Mouse (Mus musculus): Measurements from ENCODE around the gene Cpm. TPM values are rescaled to one million over a fixed set of nuclear protein-coding genes. Genes with fewer than 3 reads are reported as not detected.

The Cpm gene
- polyA plus RNA-seq, 1 experiment from 2014 or later = 5.9 TPM

- Histone ChIP-seq H3K9me3 (no peaks in the 10 kb centered on the region), H3K36me3 (replicated peaks) (no peaks in the 10 kb centered on the region), H3K27ac (no peak overlapping the region), H3K27me3 (ENCODE audit: poor library complexity, severe bottlenecking) (peaks cover 3% of the 10 kb centered on the region; the same call in 1 of the 2 replicates), H3K4me1 (peaks cover 8% of the 10 kb centered on the region), H3K4me3 (no peak overlapping the region)
- no peak for DNase-seq (ENCODE audit: extremely low spot score, low spot score)
- 88% methylated on average over 5 of the region's 5 CpGs for WGBS
Measured at GRCm38 (mm10) chr10:117646482-117647157, 17.3 kb downstream of the Cpm start.

- no peaks in the 10 kb centered on the region for H3K9me3 ChIP-seq
- H3K27ac ChIP-seq = no peak overlapping the region
- WGBS = 86% methylated on average over 13 of the region's 13 CpGs
- H3K4me1 ChIP-seq = peaks cover 4% of the 10 kb centered on the region
- H3K4me3 ChIP-seq = no peak overlapping the region
- no peak for DNase-seq (ENCODE audit: extremely low spot score, low spot score)
- no peaks in the 10 kb centered on the region for H3K36me3 ChIP-seq (replicated peaks)
- peaks cover 3% of the 10 kb centered on the region; the same call in 1 of the 2 replicates for H3K27me3 ChIP-seq (ENCODE audit: poor library complexity, severe bottlenecking)
Measured at GRCm38 (mm10) chr10:117647158-117647505, 17.8 kb downstream of the Cpm start.

- WGBS = 84% methylated on average over 2 of the region's 2 CpGs
- Histone ChIP-seq H3K4me3 (no peak overlapping the region), H3K36me3 (replicated peaks) (no peaks in the 10 kb centered on the region), H3K4me1 (peaks cover 4% of the 10 kb centered on the region), H3K9me3 (no peaks in the 10 kb centered on the region), H3K27ac (no peak overlapping the region), H3K27me3 (ENCODE audit: poor library complexity, severe bottlenecking) (peaks cover 3% of the 10 kb centered on the region; the same call in 1 of the 2 replicates)
- no peak for DNase-seq (ENCODE audit: extremely low spot score, low spot score)
Measured at GRCm38 (mm10) chr10:117647964-117648472, 18.7 kb downstream of the Cpm start.

- 84% methylated on average over 3 of the region's 3 CpGs for WGBS
- H3K9me3 ChIP-seq = no peaks in the 10 kb centered on the region
- no peak overlapping the region for H3K4me3 ChIP-seq
- H3K27me3 ChIP-seq (ENCODE audit: poor library complexity, severe bottlenecking) = no peaks in the 10 kb centered on the region
- no peak for DNase-seq (ENCODE audit: extremely low spot score, low spot score)
- no peak overlapping the region for H3K27ac ChIP-seq
- H3K4me1 ChIP-seq = peaks cover 4% of the 10 kb centered on the region
- no peaks in the 10 kb centered on the region for H3K36me3 ChIP-seq (replicated peaks)
Measured at GRCm38 (mm10) chr10:117648643-117649042, 19.3 kb downstream of the Cpm start.

GRCm38 (mm10) chr10:117649292-117650041 is 20.2 kb downstream of the Cpm start:
- Histone ChIP-seq H3K4me1 (peaks cover 4% of the 10 kb centered on the region), H3K36me3 (replicated peaks) (no peaks in the 10 kb centered on the region), H3K27ac (no peak overlapping the region), H3K9me3 (no peaks in the 10 kb centered on the region), H3K27me3 (ENCODE audit: poor library complexity, severe bottlenecking) (no peaks in the 10 kb centered on the region), H3K4me3 (no peak overlapping the region)
- DNase-seq (ENCODE audit: extremely low spot score, low spot score) = no peak
- WGBS = 91% methylated on average over 11 of the region's 11 CpGs

GRCm38 (mm10) chr10:117650042-117650655 is 20.8 kb downstream of the Cpm start:
- no peak for DNase-seq (ENCODE audit: extremely low spot score, low spot score)
- no peaks in the 10 kb centered on the region for H3K27me3 ChIP-seq (ENCODE audit: poor library complexity, severe bottlenecking)
- H3K4me1 ChIP-seq = peaks cover 4% of the 10 kb centered on the region
- H3K27ac ChIP-seq = no peak overlapping the region
- no peaks in the 10 kb centered on the region for H3K36me3 ChIP-seq (replicated peaks)
- H3K9me3 ChIP-seq = no peaks in the 10 kb centered on the region
- WGBS = 90% methylated on average over 12 of the region's 12 CpGs
- no peak overlapping the region for H3K4me3 ChIP-seq

GRCm38 (mm10) chr10:117650725-117651124 is 21.4 kb downstream of the Cpm start:
- peaks cover 4% of the 10 kb centered on the region for H3K4me1 ChIP-seq
- H3K9me3 ChIP-seq = no peaks in the 10 kb centered on the region
- H3K27me3 ChIP-seq (ENCODE audit: poor library complexity, severe bottlenecking) = no peaks in the 10 kb centered on the region
- 93% methylated on average over 7 of the region's 7 CpGs for WGBS
- no peak for DNase-seq (ENCODE audit: extremely low spot score, low spot score)
- H3K27ac ChIP-seq = no peak overlapping the region
- no peak overlapping the region for H3K4me3 ChIP-seq
- no peaks in the 10 kb centered on the region for H3K36me3 ChIP-seq (replicated peaks)

GRCm38 (mm10) chr10:117651587-117652377 is 22.5 kb downstream of the Cpm start:
- H3K4me1 ChIP-seq = peaks cover 4% of the 10 kb centered on the region
- no peaks in the 10 kb centered on the region for H3K36me3 ChIP-seq (replicated peaks)
- H3K4me3 ChIP-seq = no peak overlapping the region
- H3K27me3 ChIP-seq (ENCODE audit: poor library complexity, severe bottlenecking) = no peaks in the 10 kb centered on the region
- no peak overlapping the region for H3K27ac ChIP-seq
- no peaks in the 10 kb centered on the region for H3K9me3 ChIP-seq
- no peak for DNase-seq (ENCODE audit: extremely low spot score, low spot score)
- WGBS = 86% methylated on average over 10 of the region's 10 CpGs

- H3K27me3 ChIP-seq (ENCODE audit: poor library complexity, severe bottlenecking) = no peaks in the 10 kb centered on the region
- no peaks in the 10 kb centered on the region for H3K36me3 ChIP-seq (replicated peaks)
- H3K9me3 ChIP-seq = no peaks in the 10 kb centered on the region
- no peak overlapping the region for H3K27ac ChIP-seq
- no peak for DNase-seq (ENCODE audit: extremely low spot score, low spot score)
- 93% methylated on average over 4 of the region's 4 CpGs for WGBS
- peaks cover under 1% of the 10 kb centered on the region for H3K4me1 ChIP-seq
- H3K4me3 ChIP-seq = no peak overlapping the region
Measured at GRCm38 (mm10) chr10:117652378-117652774, 23.1 kb downstream of the Cpm start.

- H3K27ac ChIP-seq = no peak overlapping the region
- H3K9me3 ChIP-seq = no peaks in the 10 kb centered on the region
- no peak for DNase-seq (ENCODE audit: extremely low spot score, low spot score)
- H3K27me3 ChIP-seq (ENCODE audit: poor library complexity, severe bottlenecking) = no peaks in the 10 kb centered on the region
- H3K4me1 ChIP-seq = no peaks in the 10 kb centered on the region
- no peaks in the 10 kb centered on the region for H3K36me3 ChIP-seq (replicated peaks)
- WGBS = 89% methylated on average over 8 of the region's 8 CpGs
- no peak overlapping the region for H3K4me3 ChIP-seq
Measured at GRCm38 (mm10) chr10:117652930-117653778, 23.9 kb downstream of the Cpm start.

- WGBS = 94% methylated on average over 7 of the region's 7 CpGs
- H3K36me3 ChIP-seq (replicated peaks) = no peaks in the 10 kb centered on the region
Measured at GRCm38 (mm10) chr10:117653779-117654173, 24.5 kb downstream of the Cpm start.

More at GRCm38 (mm10) chr10:117653779-117654173, 24.5 kb downstream of the Cpm start:
- no peak for DNase-seq (ENCODE audit: extremely low spot score, low spot score)
- Histone ChIP-seq H3K9me3 (no peaks in the 10 kb centered on the region), H3K4me1 (no peaks in the 10 kb centered on the region), H3K4me3 (no peak overlapping the region), H3K27me3 (ENCODE audit: poor library complexity, severe bottlenecking) (no peaks in the 10 kb centered on the region), H3K27ac (no peak overlapping the region)

All from forebrain, embryonic 10.5 days (tissue).